Mouse (Mus musculus): ENCODE results near the gene Zfp286. TPM values are rescaled to one million over a fixed set of nuclear protein-coding genes. Genes with fewer than 3 reads are reported as not detected.

Zfp286 gene
- polyA plus RNA-seq, 1 experiment from 2014 or later = 33.6 TPM

GRCm38 (mm10) chr11:62744103-62744502 is 45.2 kb downstream of the Zfp286 start:
- no peaks in the 10 kb centered on the region for H3K4me1 ChIP-seq (ENCODE audit: control insufficient read depth, insufficient read depth, low read length)
- peak; percentile 85 for DNase-seq (ENCODE audit: low spot score)
- H3K4me3 ChIP-seq (ENCODE audit: low read depth, low read length) = no peak overlapping the region
- no peak overlapping the region for H3K27ac ChIP-seq (ENCODE audit: low read depth, low read length)
- no peaks in the 10 kb centered on the region for H3K9me3 ChIP-seq (replicated peaks; ENCODE audit: control insufficient read depth, low read length)
- H3K9ac ChIP-seq (ENCODE audit: low read length) = no peak overlapping the region
- no peaks in the 10 kb centered on the region for H3K27me3 ChIP-seq (replicated peaks; ENCODE audit: control insufficient read depth, insufficient read depth, low read length)
- 53% methylated on average over 5 of the region's 5 CpGs for WGBS
- no peaks in the 10 kb centered on the region for H3K36me3 ChIP-seq (ENCODE audit: control insufficient read depth, insufficient read depth, low read length)
- peak; percentile 72 for ATAC-seq
- no peak overlapping the region for H3K4me2 ChIP-seq (ENCODE audit: low read length)

GRCm38 (mm10) chr11:62742261-62742957 is 46.9 kb downstream of the Zfp286 start:
- Histone ChIP-seq H3K9ac (ENCODE audit: low read length) (no peak overlapping the region), H3K27ac (ENCODE audit: low read depth, low read length) (no peak overlapping the region), H3K9me3 (replicated peaks; ENCODE audit: control insufficient read depth, low read length) (no peaks in the 10 kb centered on the region), H3K27me3 (replicated peaks; ENCODE audit: control insufficient read depth, insufficient read depth, low read length) (no peaks in the 10 kb centered on the region), H3K4me2 (ENCODE audit: low read length) (no peak overlapping the region), H3K36me3 (ENCODE audit: control insufficient read depth, insufficient read depth, low read length) (no peaks in the 10 kb centered on the region), H3K4me3 (ENCODE audit: low read depth, low read length) (no peak overlapping the region), H3K4me1 (ENCODE audit: control insufficient read depth, insufficient read depth, low read length) (no peaks in the 10 kb centered on the region)
- ATAC-seq (no peak), DNase-seq (ENCODE audit: low spot score) (no peak)
- 83% methylated on average over 10 of the region's 10 CpGs for WGBS

GRCm38 (mm10) chr11:62741186-62741585 is 48.1 kb downstream of the Zfp286 start:
- Histone ChIP-seq H3K27ac (ENCODE audit: low read depth, low read length) (no peak overlapping the region), H3K9me3 (replicated peaks; ENCODE audit: control insufficient read depth, low read length) (no peaks in the 10 kb centered on the region), H3K27me3 (replicated peaks; ENCODE audit: control insufficient read depth, insufficient read depth, low read length) (no peaks in the 10 kb centered on the region), H3K36me3 (ENCODE audit: control insufficient read depth, insufficient read depth, low read length) (no peaks in the 10 kb centered on the region), H3K4me1 (ENCODE audit: control insufficient read depth, insufficient read depth, low read length) (no peaks in the 10 kb centered on the region), H3K4me2 (ENCODE audit: low read length) (no peak overlapping the region), H3K4me3 (ENCODE audit: low read depth, low read length) (no peak overlapping the region), H3K9ac (ENCODE audit: low read length) (no peak overlapping the region)
- ATAC-seq (no peak), DNase-seq (ENCODE audit: low spot score) (no peak)
- WGBS = 90% methylated on average over 2 of the region's 2 CpGs

- WGBS = 89% methylated on average over 3 of the region's 3 CpGs
- H3K36me3 ChIP-seq (ENCODE audit: control insufficient read depth, insufficient read depth, low read length) = peaks cover 12% of the 10 kb centered on the region
- H3K4me2 ChIP-seq (ENCODE audit: low read length) = no peak overlapping the region
- H3K9ac ChIP-seq (ENCODE audit: low read length) = no peak overlapping the region
- no peaks in the 10 kb centered on the region for H3K27me3 ChIP-seq (replicated peaks; ENCODE audit: control insufficient read depth, insufficient read depth, low read length)
- no peak for DNase-seq (ENCODE audit: low spot score)
- H3K9me3 ChIP-seq (replicated peaks; ENCODE audit: control insufficient read depth, low read length) = no peaks in the 10 kb centered on the region
- H3K4me1 ChIP-seq (ENCODE audit: control insufficient read depth, insufficient read depth, low read length) = peaks cover 12% of the 10 kb centered on the region
- H3K4me3 ChIP-seq (ENCODE audit: low read depth, low read length) = no peak overlapping the region
- H3K27ac ChIP-seq (ENCODE audit: low read depth, low read length) = no peak overlapping the region
- ATAC-seq = no peak
Observed at GRCm38 (mm10) chr11:62732665-62733064, 56.6 kb downstream of the Zfp286 start.

- peak overlapping the region; percentile 78 for H3K4me3 ChIP-seq (ENCODE audit: low read depth, low read length)
- no peaks in the 10 kb centered on the region for H3K27me3 ChIP-seq (replicated peaks; ENCODE audit: control insufficient read depth, insufficient read depth, low read length)
- no peaks in the 10 kb centered on the region for H3K9me3 ChIP-seq (replicated peaks; ENCODE audit: control insufficient read depth, low read length)
- H3K27ac ChIP-seq (ENCODE audit: low read depth, low read length) = peak overlapping the region; percentile 52; the same call in 1 of the 2 replicates
- 7% methylated on average over 5 of the region's 5 CpGs for WGBS
- H3K9ac ChIP-seq (ENCODE audit: low read length) = peak overlapping the region; percentile 83
- peak overlapping the region; percentile 73 for H3K4me2 ChIP-seq (ENCODE audit: low read length)
- peaks cover 12% of the 10 kb centered on the region for H3K4me1 ChIP-seq (ENCODE audit: control insufficient read depth, insufficient read depth, low read length)
- H3K36me3 ChIP-seq (ENCODE audit: control insufficient read depth, insufficient read depth, low read length) = peaks cover 18% of the 10 kb centered on the region
- ATAC-seq (peak; percentile 56), DNase-seq (ENCODE audit: low spot score) (no peak)
Observed at GRCm38 (mm10) chr11:62732022-62732387, 57.3 kb downstream of the Zfp286 start.

- under 1% methylated on average over 48 of the region's 48 CpGs for WGBS
- peak within 1 kb of the TSS; percentile 87 for H3K27ac ChIP-seq (ENCODE audit: low read depth, low read length)
Observed at GRCm38 (mm10) chr11:62731311-62732021, 57.8 kb downstream of the Zfp286 start, which contains the start of gene Zfp287. Zfp287 (minus strand) TSS chr11:62731905.

GRCm38 (mm10) chr11:62728276-62728675 is 61.0 kb downstream of the Zfp286 start:
- ATAC-seq (no peak), DNase-seq (ENCODE audit: low spot score) (no peak)
- no peaks in the 10 kb centered on the region for H3K9me3 ChIP-seq (replicated peaks; ENCODE audit: control insufficient read depth, low read length)
- H3K9ac ChIP-seq (ENCODE audit: low read length) = no peak overlapping the region
- peaks cover 48% of the 10 kb centered on the region for H3K36me3 ChIP-seq (ENCODE audit: control insufficient read depth, insufficient read depth, low read length)
- H3K4me1 ChIP-seq (ENCODE audit: control insufficient read depth, insufficient read depth, low read length) = peaks cover 12% of the 10 kb centered on the region
- 93% methylated on average over 8 of the region's 8 CpGs for WGBS
- H3K27me3 ChIP-seq (replicated peaks; ENCODE audit: control insufficient read depth, insufficient read depth, low read length) = no peaks in the 10 kb centered on the region
- no peak overlapping the region for H3K4me2 ChIP-seq (ENCODE audit: low read length)
- no peak overlapping the region for H3K27ac ChIP-seq (ENCODE audit: low read depth, low read length)
- H3K4me3 ChIP-seq (ENCODE audit: low read depth, low read length) = no peak overlapping the region

More at GRCm38 (mm10) chr11:62731311-62732021, 57.8 kb downstream of the Zfp286 start, which contains the start of gene Zfp287:
- Histone ChIP-seq H3K9me3 (replicated peaks; ENCODE audit: control insufficient read depth, low read length) (no peaks in the 10 kb centered on the region), H3K4me2 (ENCODE audit: low read length) (peak within 1 kb of the TSS; percentile 73), H3K27me3 (replicated peaks; ENCODE audit: control insufficient read depth, insufficient read depth, low read length) (no peaks in the 10 kb centered on the region), H3K4me3 (ENCODE audit: low read depth, low read length) (peak within 1 kb of the TSS; percentile 78), H3K9ac (ENCODE audit: low read length) (peak within 1 kb of the TSS; percentile 83), H3K4me1 (ENCODE audit: control insufficient read depth, insufficient read depth, low read length) (peaks cover 12% of the 10 kb centered on the region), H3K36me3 (ENCODE audit: control insufficient read depth, insufficient read depth, low read length) (peaks cover 18% of the 10 kb centered on the region)
- DNase-seq (ENCODE audit: low spot score) (peak; percentile 97), ATAC-seq (peak; percentile 100)

GRCm38 (mm10) chr11:62710657-62711056 is 78.6 kb downstream of the Zfp286 start:
- 93% methylated on average over 5 of the region's 5 CpGs for WGBS
- H3K27me3 ChIP-seq (replicated peaks; ENCODE audit: control insufficient read depth, insufficient read depth, low read length) = no peaks in the 10 kb centered on the region
- DNase-seq (ENCODE audit: low spot score) = no peak
- H3K27ac ChIP-seq (ENCODE audit: low read depth, low read length) = no peak overlapping the region
- no peaks in the 10 kb centered on the region for H3K9me3 ChIP-seq (replicated peaks; ENCODE audit: control insufficient read depth, low read length)
- no peak overlapping the region for H3K4me2 ChIP-seq (ENCODE audit: low read length)
- no peak overlapping the region for H3K9ac ChIP-seq (ENCODE audit: low read length)
- H3K36me3 ChIP-seq (ENCODE audit: control insufficient read depth, insufficient read depth, low read length) = peaks cover 62% of the 10 kb centered on the region
- ATAC-seq = no peak
- no peaks in the 10 kb centered on the region for H3K4me1 ChIP-seq (ENCODE audit: control insufficient read depth, insufficient read depth, low read length)
- no peak overlapping the region for H3K4me3 ChIP-seq (ENCODE audit: low read depth, low read length)

GRCm38 (mm10) chr11:62708252-62708651 is 81.0 kb downstream of the Zfp286 start:
- no peaks in the 10 kb centered on the region for H3K27me3 ChIP-seq (replicated peaks; ENCODE audit: control insufficient read depth, insufficient read depth, low read length)
- no peak for ATAC-seq
- peaks cover 42% of the 10 kb centered on the region for H3K36me3 ChIP-seq (ENCODE audit: control insufficient read depth, insufficient read depth, low read length)
- 84% methylated on average over 7 of the region's 7 CpGs for WGBS
- no peak overlapping the region for H3K4me3 ChIP-seq (ENCODE audit: low read depth, low read length)
- no peak overlapping the region for H3K4me2 ChIP-seq (ENCODE audit: low read length)
- no peaks in the 10 kb centered on the region for H3K4me1 ChIP-seq (ENCODE audit: control insufficient read depth, insufficient read depth, low read length)
- H3K9ac ChIP-seq (ENCODE audit: low read length) = no peak overlapping the region
- DNase-seq (ENCODE audit: low spot score) = no peak
- no peak overlapping the region for H3K27ac ChIP-seq (ENCODE audit: low read depth, low read length)
- H3K9me3 ChIP-seq (replicated peaks; ENCODE audit: control insufficient read depth, low read length) = no peaks in the 10 kb centered on the region
